ENCODE assay signal across 8 mouse cellular contexts in the genomic region with DNA sequence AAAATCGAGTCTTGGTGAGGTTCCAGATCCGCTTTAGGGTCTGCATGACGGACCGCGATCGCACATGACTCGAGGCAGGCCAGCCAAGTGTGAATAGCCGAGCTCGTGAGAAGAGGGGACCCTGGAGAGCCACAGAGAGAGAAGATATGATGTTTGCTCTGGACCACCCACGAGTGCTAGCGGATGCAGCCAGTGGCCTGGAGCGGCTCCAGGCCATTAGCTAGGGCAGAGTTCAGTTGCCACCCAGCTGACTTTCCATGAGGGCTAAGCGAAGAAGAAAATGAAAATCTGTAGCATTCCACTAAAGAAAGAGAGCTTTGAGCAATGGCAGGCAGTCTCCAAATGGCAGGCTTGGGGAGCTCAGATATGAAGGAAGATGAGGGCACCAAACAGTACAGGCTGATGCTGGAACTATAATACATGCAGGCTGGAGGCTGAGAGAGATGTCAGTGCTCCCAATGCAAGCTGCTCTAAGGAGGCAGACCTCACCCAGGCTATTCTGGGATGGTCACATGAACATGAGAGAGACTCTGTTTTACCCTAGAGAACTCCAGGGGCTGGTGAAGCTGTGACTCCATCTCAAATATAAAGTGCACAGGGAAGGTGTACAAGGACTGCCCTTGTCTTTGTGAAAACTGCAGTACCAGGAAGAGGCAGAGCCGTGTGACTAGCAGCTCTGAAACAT. TPM values are rescaled to one million over a fixed set of nuclear protein-coding genes. Genes with fewer than 3 reads are reported as not detected.
DNase-seq lines count a peak whose midpoint lies in the region; ATAC-seq lines count a peak whose summit lies in the region.

No protein-coding gene starts in this region.

- 72% methylated on average over 14 of the region's 14 CpGs for WGBS in forebrain, embryonic 10.5 days
- WGBS in forebrain, embryonic 16.5 days = 57% methylated on average over 14 of the region's 14 CpGs
- WGBS in kidney, embryonic 15.5 days = 15% methylated on average over 14 of the region's 14 CpGs
- 48% methylated on average over 14 of the region's 14 CpGs for WGBS in stomach, embryonic 14.5 days

- H3K4me2 ChIP-seq in forebrain, embryonic 16.5 days (ENCODE audit: low read length) = no peak overlapping the region
- peak overlapping the region; percentile 26; the same call in 1 of the 2 replicates for H3K4me2 ChIP-seq in kidney, embryonic 15.5 days
- no peak overlapping the region for H3K4me2 ChIP-seq in stomach, embryonic 14.5 days (replicated peaks; ENCODE audit: low read depth, low read length)

- no peak overlapping the region for H3K9ac ChIP-seq in forebrain, embryonic 16.5 days (replicated peaks; ENCODE audit: low read depth, low read length)
- H3K9ac ChIP-seq in kidney, embryonic 15.5 days = no peak overlapping the region
- H3K9ac ChIP-seq in stomach, embryonic 14.5 days (replicated peaks; ENCODE audit: low read depth, low read length) = no peak overlapping the region

- no peaks in the 10 kb centered on the region for H3K9me3 ChIP-seq in forebrain, embryonic 10.5 days
- no peaks in the 10 kb centered on the region for H3K9me3 ChIP-seq in forebrain, embryonic 16.5 days (ENCODE audit: control insufficient read depth, low read length)
- no peaks in the 10 kb centered on the region for H3K9me3 ChIP-seq in kidney, embryonic 15.5 days (replicated peaks)
- no peaks in the 10 kb centered on the region for H3K9me3 ChIP-seq in stomach, embryonic 14.5 days (ENCODE audit: control insufficient read depth, low read depth, low read length)

- no peak overlapping the region for H3K4me3 ChIP-seq in forebrain, embryonic 10.5 days
- no peak overlapping the region for H3K4me3 ChIP-seq in forebrain, embryonic 16.5 days (replicated peaks; ENCODE audit: low read length)
- no peak overlapping the region for H3K4me3 ChIP-seq in kidney, embryonic 15.5 days (replicated peaks)
- H3K4me3 ChIP-seq in stomach, embryonic 14.5 days (ENCODE audit: low read depth, low read length) = no peak overlapping the region

- H3K36me3 ChIP-seq in forebrain, embryonic 10.5 days (replicated peaks) = no peaks in the 10 kb centered on the region
- H3K36me3 ChIP-seq in forebrain, embryonic 16.5 days (ENCODE audit: control insufficient read depth, insufficient read depth) = no peaks in the 10 kb centered on the region
- peaks cover 8% of the 10 kb centered on the region; the same call in 1 of the 2 replicates for H3K36me3 ChIP-seq in kidney, embryonic 15.5 days
- H3K36me3 ChIP-seq in stomach, embryonic 14.5 days (ENCODE audit: control insufficient read depth, insufficient read depth, low read length) = no peaks in the 10 kb centered on the region

- H3K27me3 ChIP-seq in forebrain, embryonic 10.5 days (ENCODE audit: poor library complexity, severe bottlenecking) = no peaks in the 10 kb centered on the region
- no peaks in the 10 kb centered on the region for H3K27me3 ChIP-seq in forebrain, embryonic 16.5 days (replicated peaks; ENCODE audit: control insufficient read depth, insufficient read depth, low read length)
- peaks cover 16% of the 10 kb centered on the region; the same call in 1 of the 2 replicates for H3K27me3 ChIP-seq in kidney, embryonic 15.5 days
- no peaks in the 10 kb centered on the region for H3K27me3 ChIP-seq in stomach, embryonic 14.5 days (ENCODE audit: control insufficient read depth, insufficient read depth, low read length)

- H3K27ac ChIP-seq in forebrain, embryonic 10.5 days = peak overlapping the region; percentile 31
- no peak overlapping the region for H3K27ac ChIP-seq in forebrain, embryonic 16.5 days (ENCODE audit: low read length)
- H3K27ac ChIP-seq in kidney, embryonic 15.5 days = peak overlapping the region; percentile 76
- H3K27ac ChIP-seq in stomach, embryonic 14.5 days (ENCODE audit: low read length) = peak overlapping the region; percentile 48; the same call in 1 of the 2 replicates

- no peak for ATAC-seq in forebrain, embryonic 16.5 days
- peak; percentile 64 for ATAC-seq in kidney, embryonic 15.5 days (replicated peaks; ENCODE audit: low FRiP score)
- ATAC-seq in stomach, embryonic 14.5 days (ENCODE audit: insufficient number of reproducible peaks, insufficient read depth, low FRiP score, low read depth) = no peak
- no peak for ATAC-seq in activated CD4-positive, CD25-positive, alpha-beta regulatory T cell, adult 4 months

- no peak for DNase-seq in forebrain, embryonic 10.5 days (ENCODE audit: extremely low spot score, low spot score)
- peak; percentile 52 to 77 for DNase-seq in lung, postnatal 4 days
- DNase-seq in lung, adult 18-20 months = no peak
- no peak for DNase-seq in urinary bladder, adult 18-20 months (ENCODE audit: low spot score in 2 of 2)

- H3K4me1 ChIP-seq in forebrain, embryonic 10.5 days = peaks cover 65% of the 10 kb centered on the region
- peaks cover 47% of the 10 kb centered on the region for H3K4me1 ChIP-seq in forebrain, embryonic 16.5 days (replicated peaks; ENCODE audit: control insufficient read depth, insufficient read depth, low read length)
- H3K4me1 ChIP-seq in kidney, embryonic 15.5 days = peaks cover 71% of the 10 kb centered on the region
- H3K4me1 ChIP-seq in stomach, embryonic 14.5 days (ENCODE audit: control insufficient read depth, insufficient read depth, low read length) = peaks cover 50% of the 10 kb centered on the region

RNA-seq across cellular contexts. Expression of a gene that starts 17.3 kb away (rescaled TPM):
- 10.7 and 11.7 TPM in 2 replicates for polyA plus RNA-seq in forebrain, embryonic 10.5 days (2016; fragmentation: Nextera tagmentation; extraction: Ambion mirVana)
- 15.4 and 18.3 TPM in 2 replicates for polyA plus RNA-seq in forebrain, embryonic 16.5 days (2015; fragmentation: Nextera tagmentation; extraction: Ambion mirVana)
- 32.9 and 36.0 TPM in 2 replicates for polyA plus RNA-seq in kidney, embryonic 15.5 days (2015; fragmentation: Nextera tagmentation; extraction: Ambion mirVana)
- 24.0 and 26.5 TPM in 2 replicates for polyA plus RNA-seq in stomach, embryonic 14.5 days (2014; fragmentation: Nextera tagmentation; extraction: Ambion mirVana)
- polyA plus RNA-seq in activated CD4-positive, CD25-positive, alpha-beta regulatory T cell, adult 4 months (2017; shearing (Covaris generic)) = 10 to 100 TPM; 10.9 to 13.0 TPM

RNA-seq across cellular contexts. Expression of a gene that starts 17.6 kb away (rescaled TPM):
- 0.37 and 0.84 TPM in 2 replicates for polyA plus RNA-seq in forebrain, embryonic 10.5 days (2016; fragmentation: Nextera tagmentation; extraction: Ambion mirVana)
- polyA plus RNA-seq in forebrain, embryonic 16.5 days (2015; fragmentation: Nextera tagmentation; extraction: Ambion mirVana) = 0.98 and 1.0 TPM in 2 replicates
- 0.82 and 0.90 TPM in 2 replicates for polyA plus RNA-seq in kidney, embryonic 15.5 days (2015; fragmentation: Nextera tagmentation; extraction: Ambion mirVana)
- 0.54 and 0.78 TPM in 2 replicates for polyA plus RNA-seq in stomach, embryonic 14.5 days (2014; fragmentation: Nextera tagmentation; extraction: Ambion mirVana)
- polyA plus RNA-seq in activated CD4-positive, CD25-positive, alpha-beta regulatory T cell, adult 4 months (2017; shearing (Covaris generic)) = under 1 TPM; 0.41 to 0.70 TPM

RNA-seq across cellular contexts. Expression of a gene that starts 41.2 kb away (rescaled TPM):
- 16.5 and 17.8 TPM in 2 replicates for polyA plus RNA-seq in forebrain, embryonic 10.5 days (2016; fragmentation: Nextera tagmentation; extraction: Ambion mirVana)
- polyA plus RNA-seq in forebrain, embryonic 16.5 days (2015; fragmentation: Nextera tagmentation; extraction: Ambion mirVana) = 21.2 and 26.9 TPM in 2 replicates
- 15.3 and 16.1 TPM in 2 replicates for polyA plus RNA-seq in kidney, embryonic 15.5 days (2015; fragmentation: Nextera tagmentation; extraction: Ambion mirVana)
- 8.4 and 9.0 TPM in 2 replicates for polyA plus RNA-seq in stomach, embryonic 14.5 days (2014; fragmentation: Nextera tagmentation; extraction: Ambion mirVana)
- 1 to 10 TPM; 1.1 to 2.4 TPM for polyA plus RNA-seq in activated CD4-positive, CD25-positive, alpha-beta regulatory T cell, adult 4 months (2017; shearing (Covaris generic))

RNA-seq across cellular contexts. Expression of a gene that starts 41.3 kb away (rescaled TPM):
- 63.3 and 64.1 TPM in 2 replicates for polyA plus RNA-seq in forebrain, embryonic 10.5 days (2016; fragmentation: Nextera tagmentation; extraction: Ambion mirVana)
- polyA plus RNA-seq in forebrain, embryonic 16.5 days (2015; fragmentation: Nextera tagmentation; extraction: Ambion mirVana) = 49.2 and 49.3 TPM in 2 replicates
- polyA plus RNA-seq in kidney, embryonic 15.5 days (2015; fragmentation: Nextera tagmentation; extraction: Ambion mirVana) = 47.2 and 52.2 TPM in 2 replicates
- 27.1 and 30.7 TPM in 2 replicates for polyA plus RNA-seq in stomach, embryonic 14.5 days (2014; fragmentation: Nextera tagmentation; extraction: Ambion mirVana)
- polyA plus RNA-seq in activated CD4-positive, CD25-positive, alpha-beta regulatory T cell, adult 4 months (2017; shearing (Covaris generic)) = 10 to 100 TPM; 11.7 to 18.4 TPM

Comparison
In these comparisons a context has a peak if more than half of its experiments do, and no peak if none do; other contexts are left out.
1. DNase-seq: peak in lung, postnatal 4 days (2 of 2); none in forebrain, embryonic 10.5 days (single experiment), lung, adult 18-20 months (0 of 2) and urinary bladder, adult 18-20 months (0 of 2).